Mouse (Mus musculus): Measurements from ENCODE around the gene Hmcn1.

The Hmcn1 gene

DNA sequence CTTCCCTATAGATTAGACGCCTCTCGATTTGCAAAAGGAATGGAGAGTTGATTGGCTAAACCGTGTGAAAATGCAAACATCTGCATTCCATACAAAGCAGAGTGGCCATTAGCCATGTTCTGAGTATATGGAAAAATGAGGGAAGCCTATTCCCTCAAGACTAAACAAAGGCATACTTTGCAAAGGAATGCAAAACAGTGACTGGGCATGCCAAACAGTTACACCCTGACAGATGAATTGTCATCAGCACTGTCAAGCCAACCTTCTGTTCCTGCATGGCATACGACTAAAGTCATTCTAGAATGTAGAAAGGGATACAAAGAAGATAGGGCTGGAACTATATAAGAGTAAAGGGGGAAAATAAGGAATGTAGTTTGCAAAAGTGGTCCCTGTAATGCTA lies 115.3 kb downstream of the Hmcn1 start:
- DNase-seq (ENCODE audit: low spot score in 2 of 2), result no peak

DNA sequence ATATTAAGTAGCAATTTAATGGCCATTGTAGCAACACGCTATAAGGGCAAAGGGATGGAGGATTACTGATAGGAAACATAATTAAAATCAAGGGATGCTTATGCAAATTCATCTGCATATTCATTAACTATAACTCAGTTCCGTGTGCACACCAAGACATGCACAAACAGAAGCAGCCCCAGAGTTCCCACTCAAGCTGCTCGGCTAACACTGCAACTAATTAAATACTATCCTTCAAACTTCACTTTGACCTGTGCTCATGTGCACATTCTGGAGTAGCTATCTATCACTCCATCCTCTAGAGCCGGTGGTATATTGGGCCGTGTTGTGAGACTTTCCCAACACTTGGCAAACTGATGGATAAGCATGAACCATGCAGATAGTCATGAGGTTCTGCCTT lies 119.2 kb downstream of the Hmcn1 start:
- DNase-seq (ENCODE audit: low spot score in 2 of 2), result no peak

DNA sequence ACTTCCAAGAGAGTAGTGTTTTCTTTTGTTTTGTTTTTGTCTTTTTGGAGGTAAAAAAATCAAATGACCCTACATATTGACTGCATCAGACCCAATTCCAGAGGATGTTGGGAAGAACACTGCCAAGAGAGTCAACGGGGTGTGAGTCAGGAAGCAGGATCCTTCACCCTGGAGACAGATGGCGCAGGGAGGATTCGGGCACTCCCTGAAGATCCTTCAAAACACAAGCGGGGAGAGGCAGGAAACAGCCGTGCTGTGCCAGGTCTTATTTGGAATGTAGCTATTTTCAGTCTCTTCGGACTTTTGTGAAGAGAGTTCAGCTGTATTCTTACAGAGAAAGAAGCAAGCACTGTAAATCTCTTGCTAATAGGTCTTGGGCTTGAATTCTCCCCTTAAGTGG lies 120.0 kb downstream of the Hmcn1 start:
- no peak for DNase-seq (ENCODE audit: low spot score in 2 of 2)

DNA sequence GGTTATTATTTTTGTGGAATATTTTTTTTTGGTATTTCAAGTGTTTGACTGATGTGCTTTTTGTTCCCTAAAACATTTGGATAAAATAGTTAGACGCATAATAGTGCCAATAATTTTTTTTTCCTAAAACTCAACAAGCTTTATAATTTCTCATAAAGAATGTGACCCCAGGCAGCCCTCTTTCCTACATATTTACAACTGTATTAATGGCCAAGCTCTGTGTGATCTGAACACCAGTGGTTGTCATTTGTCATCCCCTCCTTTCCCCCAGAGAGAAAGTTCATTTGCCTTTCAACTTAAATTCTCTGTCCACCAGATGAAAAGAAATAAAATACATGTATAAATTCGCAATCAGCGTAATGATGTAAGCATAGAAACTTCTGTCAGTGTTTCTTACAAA lies 121.1 kb downstream of the Hmcn1 start:
- no peak for DNase-seq (ENCODE audit: low spot score in 2 of 2)

DNA sequence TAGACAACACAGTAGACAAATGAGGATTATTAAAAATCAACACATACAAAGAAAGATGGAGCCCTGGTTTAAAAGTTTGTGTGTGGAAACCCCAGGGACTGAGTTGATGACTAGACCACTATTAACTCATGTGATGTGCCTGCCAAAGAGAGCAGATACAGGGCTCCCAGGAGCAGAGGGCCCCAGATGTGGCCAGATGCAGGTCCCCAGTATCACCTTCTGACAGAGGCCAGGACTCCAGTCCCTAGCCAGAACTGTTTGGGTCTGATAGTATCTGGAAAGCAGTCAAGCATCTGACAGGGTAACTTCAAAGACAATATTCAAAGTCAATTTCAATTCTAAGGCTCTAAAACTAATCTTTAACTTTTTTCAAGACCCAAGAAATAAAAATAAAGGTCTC lies 124.0 kb downstream of the Hmcn1 start:
- DNase-seq (ENCODE audit: low spot score in 2 of 2), result no peak

GRCm38 (mm10) chr1:150866615-150867014 lies 126.6 kb downstream of the Hmcn1 start:
- DNase-seq (ENCODE audit: low spot score in 2 of 2), result no peak

GRCm38 (mm10) chr1:150857779-150858178 lies 135.5 kb downstream of the Hmcn1 start:
- no peak for DNase-seq (ENCODE audit: low spot score in 2 of 2)

DNA sequence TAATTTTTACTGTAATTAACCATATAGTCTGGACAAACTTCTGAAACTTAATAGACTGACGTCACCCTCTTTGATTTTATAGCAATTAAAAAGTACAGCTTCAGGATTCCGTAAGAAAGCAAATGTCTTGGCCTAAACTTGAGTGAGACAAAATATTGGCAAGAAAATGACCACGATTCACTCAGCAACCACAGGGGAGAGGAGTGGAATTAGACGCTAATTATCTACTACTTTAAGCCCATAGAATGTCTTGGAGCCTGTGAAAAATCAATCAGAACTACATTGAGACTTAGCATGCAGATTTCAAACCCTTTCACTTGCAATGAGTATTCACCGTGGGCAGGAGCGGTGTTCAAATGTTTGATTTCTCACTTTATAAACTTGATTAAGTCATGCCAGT lies 159.8 kb downstream of the Hmcn1 start:
- DNase-seq (ENCODE audit: low spot score in 2 of 2), result no peak

- no peak for DNase-seq (ENCODE audit: low spot score in 2 of 2)
These were observed 163.4 kb downstream of the Hmcn1 start for GRCm38 (mm10) chr1:150829851-150830250.

DNA sequence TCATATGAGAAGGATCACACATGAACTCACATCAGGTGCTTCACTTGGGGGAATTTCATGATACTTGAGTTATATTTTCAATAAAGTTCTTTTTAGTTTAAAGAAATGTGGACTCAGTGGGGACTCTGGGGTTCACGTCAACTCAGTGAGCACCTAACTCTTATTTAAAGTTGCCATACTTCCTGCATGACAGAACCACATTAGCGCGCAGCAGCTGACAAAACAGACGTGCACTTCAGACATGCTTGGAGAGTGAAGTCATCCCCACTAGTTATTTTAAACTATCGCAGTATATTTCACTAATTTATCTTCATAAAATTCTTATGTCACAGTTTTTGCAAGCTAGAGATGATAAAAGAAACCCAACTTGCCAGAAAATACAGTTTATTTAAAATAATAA lies 166.1 kb downstream of the Hmcn1 start:
- no peak for DNase-seq (ENCODE audit: low spot score in 2 of 2)

DNA sequence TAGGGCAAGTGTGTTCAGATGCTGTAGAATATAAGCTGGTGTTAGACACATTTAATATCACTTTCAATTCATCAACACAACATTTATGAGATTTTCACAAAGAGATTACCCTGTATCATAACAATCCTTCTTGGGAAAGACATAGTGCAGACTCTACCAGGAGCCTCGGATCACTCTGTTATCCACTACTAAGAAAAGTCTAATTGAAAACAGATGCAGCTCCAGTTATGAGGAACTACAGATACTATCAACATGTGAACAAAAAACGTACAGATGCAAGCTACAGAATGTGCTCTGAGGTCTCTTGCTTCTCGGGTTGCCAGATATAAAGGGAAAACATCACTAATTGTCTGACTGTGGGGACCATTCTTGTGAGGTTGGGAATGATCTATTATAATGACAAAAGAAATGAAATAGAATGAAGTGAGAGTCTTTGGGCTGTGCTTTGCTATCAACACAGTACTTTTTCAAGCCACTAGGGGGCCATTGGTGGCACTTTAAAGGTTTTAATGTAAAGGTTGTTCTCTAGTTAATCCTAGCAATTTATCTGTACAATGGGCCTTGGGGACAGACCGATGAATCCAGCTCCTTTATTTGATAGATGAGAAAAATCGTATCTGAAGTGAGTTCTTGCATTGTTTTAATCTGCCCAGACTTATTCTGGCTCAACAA lies 168.8 kb downstream of the Hmcn1 start:
- no peak for DNase-seq (ENCODE audit: low spot score in 2 of 2)

DNA sequence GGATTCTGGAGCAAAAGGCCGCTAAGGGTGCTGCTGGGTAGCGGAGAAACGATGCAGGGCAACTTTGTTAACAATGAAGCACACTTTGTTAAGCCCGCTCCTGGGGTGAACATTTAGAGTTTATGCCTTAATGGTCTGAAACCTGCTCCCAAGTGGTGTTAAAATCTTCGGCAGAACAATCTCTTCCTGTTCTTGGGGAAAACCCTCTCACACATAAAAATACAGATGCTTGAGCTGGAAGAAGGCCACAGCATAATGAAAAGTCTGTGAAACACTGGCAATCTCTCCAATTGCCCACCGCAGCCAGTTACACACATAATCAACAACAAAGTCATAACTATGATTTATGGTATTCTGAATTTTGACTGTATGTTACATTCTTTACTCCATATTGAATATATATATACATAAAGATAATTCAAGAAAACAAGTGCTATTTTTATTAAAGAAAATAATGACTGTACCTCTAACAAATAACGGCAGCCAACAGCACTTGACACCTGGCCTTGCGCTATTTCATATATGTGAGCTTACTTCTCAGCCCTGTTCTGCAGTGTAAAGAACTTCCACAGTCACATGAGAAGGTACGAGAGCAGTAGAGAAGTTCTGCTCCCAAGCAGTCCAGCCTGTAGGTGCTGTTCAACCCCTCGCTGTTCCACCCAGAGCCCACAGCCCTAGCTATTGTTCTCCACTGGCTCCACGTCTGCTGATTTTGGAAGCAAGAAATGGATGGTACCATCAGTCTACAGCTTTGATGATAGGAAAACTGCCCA lies 177.0 kb downstream of the Hmcn1 start:
- DNase-seq (ENCODE audit: low spot score in 2 of 2), result no peak

- no peak for DNase-seq (ENCODE audit: low spot score in 2 of 2)
These were observed 178.3 kb downstream of the Hmcn1 start for GRCm38 (mm10) chr1:150814917-150815316.

GRCm38 (mm10) chr1:150813381-150813780 lies 179.9 kb downstream of the Hmcn1 start:
- no peak for DNase-seq (ENCODE audit: low spot score in 2 of 2)

GRCm38 (mm10) chr1:150806864-150807263 lies 186.4 kb downstream of the Hmcn1 start:
- no peak for DNase-seq (ENCODE audit: low spot score in 2 of 2)

DNA sequence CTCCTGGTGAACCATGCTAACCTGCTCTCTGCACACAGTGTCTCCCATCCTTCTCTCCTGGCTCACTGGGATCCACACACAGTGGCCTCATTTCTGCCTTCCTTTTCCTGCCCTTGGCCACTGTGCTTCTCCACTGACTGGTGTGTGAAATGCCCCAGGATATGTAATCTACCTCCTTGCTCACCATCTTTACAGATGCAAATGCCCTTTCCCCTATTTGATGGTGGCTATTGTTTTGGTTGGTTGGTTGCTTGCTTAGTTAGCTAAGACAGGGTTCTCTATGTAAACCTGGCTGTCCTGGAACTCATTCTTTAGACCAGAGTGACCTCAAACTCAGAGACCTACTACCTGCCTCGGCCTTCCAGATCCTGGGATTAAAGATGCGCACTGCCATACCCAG lies 187.8 kb downstream of the Hmcn1 start:
- no peak for DNase-seq (ENCODE audit: low spot score in 2 of 2)

DNA sequence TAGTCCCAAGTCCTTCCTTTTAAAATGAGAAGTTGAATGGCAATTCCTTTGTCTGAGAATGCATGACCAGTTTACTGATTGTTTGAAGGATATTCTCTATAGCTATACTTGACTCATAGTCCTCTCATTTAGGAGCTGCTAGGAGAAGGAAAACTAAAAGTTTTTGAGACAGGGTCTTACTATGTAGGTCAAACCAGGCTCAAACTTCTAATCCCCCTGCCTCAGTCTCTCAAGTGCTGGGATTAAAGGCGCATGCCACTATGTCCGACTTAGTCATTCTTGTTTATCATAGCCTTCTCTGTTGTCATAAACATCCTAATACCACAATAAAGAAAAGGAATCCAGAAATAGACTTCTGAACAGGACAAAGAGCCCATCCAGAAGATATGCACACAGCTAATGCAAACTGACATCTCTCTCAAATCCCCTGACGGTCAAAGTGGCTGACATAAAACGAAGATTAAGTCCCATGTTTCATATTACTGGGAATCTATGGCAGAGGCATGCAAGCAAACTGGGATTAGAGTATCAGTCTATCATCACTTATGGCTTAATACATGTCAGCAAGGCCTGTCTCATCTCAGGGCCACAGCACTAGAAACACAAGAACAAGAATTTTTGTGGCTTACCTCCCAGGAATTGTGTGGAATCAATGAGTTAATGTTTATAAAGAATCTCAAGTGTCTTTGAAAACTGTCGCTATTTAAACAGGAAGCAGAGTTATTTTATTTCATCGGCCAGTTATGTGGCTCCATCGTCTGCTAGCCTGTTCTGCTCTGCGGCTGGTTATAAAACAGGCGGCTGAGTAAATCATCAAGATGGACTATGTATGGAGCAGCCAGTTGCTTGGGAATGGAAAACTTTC lies 188.8 kb downstream of the Hmcn1 start:
- DNase-seq (ENCODE audit: low spot score in 2 of 2), result no peak

DNA sequence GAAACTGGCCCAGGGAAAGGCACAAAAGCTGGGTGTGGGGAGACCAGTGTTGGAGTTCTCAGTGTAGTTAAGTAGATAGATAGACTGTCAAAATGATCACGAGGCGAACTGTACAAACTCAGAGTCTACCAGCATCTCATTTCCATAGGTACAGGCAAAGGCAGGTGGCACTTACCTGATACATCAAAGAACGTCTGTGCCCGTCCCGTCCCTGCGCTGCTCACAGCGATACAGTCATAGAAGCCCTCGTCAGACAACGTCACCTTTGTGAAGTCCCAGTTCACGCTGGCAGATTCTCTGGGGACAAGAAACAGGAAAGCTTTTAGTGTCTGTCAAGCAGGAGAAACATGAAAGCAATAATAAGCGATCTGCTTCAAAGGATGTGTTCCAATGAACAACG lies 190.6 kb downstream of the Hmcn1 start:
- no peak for DNase-seq (ENCODE audit: low spot score in 2 of 2)

GRCm38 (mm10) chr1:150800611-150801263 lies 192.5 kb downstream of the Hmcn1 start:
- DNase-seq (ENCODE audit: low spot score in 2 of 2), result no peak

GRCm38 (mm10) chr1:150798651-150799050 lies 194.6 kb downstream of the Hmcn1 start:
- DNase-seq (ENCODE audit: low spot score in 2 of 2), result no peak

- DNase-seq (ENCODE audit: low spot score in 2 of 2), result no peak
These were observed 206.5 kb downstream of the Hmcn1 start for GRCm38 (mm10) chr1:150786746-150787145.

All from frontal cortex, postnatal 10 days (tissue).